Mouse (Mus musculus) G1E (cell line): ENCODE results near the gene Pdzd8. TPM values are rescaled to one million over a fixed set of nuclear protein-coding genes. Genes with fewer than 3 reads are reported as not detected.
A peak's percentile ranks its signal among the peaks of the same experiment; 100 is the strongest.

Experiments
- ATAC-seq: 2 replicates; pipeline ENCODE4 v1.8.0; 2016; ENCODE audit warnings: mild to moderate bottlenecking; ENCODE audit not compliant: insufficient number of reproducible peaks, poor library complexity, low FRiP score, severe bottlenecking; ENCODE audit errors: extremely low read depth
- DNase-seq: peaks from one replicate; pipeline ENCODE4 v3.0.0; 2012; ENCODE audit warnings: low spot score
- H3K27me3 ChIP-seq: 2 replicates; pipeline ENCODE4 v1.6.1; 2012; ENCODE audit warnings: mild to moderate bottlenecking, low read length, inconsistent platforms; ENCODE audit not compliant: insufficient read depth
- H3K36me3 ChIP-seq: replicated peaks from 2 replicates; pipeline ENCODE3; 2012; ENCODE audit warnings: mild to moderate bottlenecking, inconsistent platforms
- H3K4me1 ChIP-seq: 2 replicates; pipeline ENCODE4 v1.6.1; 2012; ENCODE audit warnings: low read depth, low read length, inconsistent platforms, mixed read lengths; ENCODE audit not compliant: insufficient read depth
- H3K4me3 ChIP-seq: 2 replicates; pipeline ENCODE4 v1.5.1; 2012; ENCODE audit warnings: low read depth, mild to moderate bottlenecking, inconsistent platforms, low read length, moderate library complexity, mixed read lengths
- H3K9me3 ChIP-seq: replicated peaks from 2 replicates; pipeline ENCODE4 v1.6.1; 2012; ENCODE audit warnings: inconsistent platforms
- CTCF ChIP-seq: IDR thresholded peaks from 2 replicates; pipeline ENCODE4 v1.5.1; 2012; ENCODE audit warnings: low read depth, low read length, inconsistent platforms, mixed read lengths
- GATA1 ChIP-seq: IDR thresholded peaks from 2 replicates; pipeline ENCODE4 v1.6.1; 2012; ENCODE audit warnings: borderline replicate concordance, low read length, inconsistent platforms, mixed read lengths
- GATA2 ChIP-seq: IDR thresholded peaks from 2 replicates; pipeline ENCODE4 v1.6.1; 2012; ENCODE audit warnings: low read depth, low read length, inconsistent platforms, borderline replicate concordance
- POLR2AphosphoS5 ChIP-seq: IDR thresholded peaks from 2 replicates; pipeline ENCODE4 v1.6.1; 2012; ENCODE audit warnings: low read depth, low read length, inconsistent platforms; ENCODE audit not compliant: insufficient replicate concordance
- TAL1 ChIP-seq: conservative IDR thresholded peaks from 2 replicates; pipeline ENCODE4 v1.6.1; 2012; ENCODE audit warnings: low read depth, low read length, inconsistent platforms, mixed read lengths
- polyA plus RNA-seq: library from polyadenylated mRNA; stranded (reverse); fragments of >175 nt; gene quantifications from 2 replicates; pipeline ENCODE4 v1.2.3, GENCODE M21; 2012
- total RNA-seq, 2 experiments: library from RNA; stranded (forward) in 1 of 2; stranded (reverse) in 1 of 2; fragments of 200-1000 nt in 1 of 2; fragments of >200 nt in 1 of 2; fragmentation: Nextera tagmentation in 1 of 2; gene quantifications; 2 replicates each; pipeline ENCODE4 v1.2.3; 2014 to 2017

Gene Pdzd8
- total and polyA plus RNA-seq, 3 experiments, result 15.1 to 81.6 (median 40.0) TPM

DNA sequence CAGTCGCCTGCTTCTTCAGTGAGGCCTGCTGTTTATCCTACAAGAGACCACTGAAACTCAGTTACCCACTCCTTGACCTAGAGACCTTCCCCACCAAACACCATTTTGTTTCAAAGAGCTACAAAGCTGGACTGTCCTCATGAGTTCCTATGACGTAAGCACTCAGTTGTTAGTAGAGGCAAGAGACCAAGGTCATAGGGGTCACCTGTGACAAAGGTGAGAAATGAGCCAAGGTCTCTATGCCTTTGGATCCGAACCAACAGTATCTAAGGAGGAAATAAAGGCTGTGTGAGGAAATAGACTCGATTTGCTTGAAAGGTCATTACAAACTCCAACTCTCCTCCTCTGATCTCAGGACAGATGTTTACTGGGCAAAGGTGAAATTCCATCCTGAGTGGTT, 25.4 kb upstream of the Pdzd8 start:
- H3K9me3 ChIP-seq, result 0 out of 2 replicates have a peak, but pooled peaks cover 2% of the 10 kb centered on the region
- no peak for TF ChIP-seq POLR2AphosphoS5
- TF ChIP-seq GATA1, result no peak
- no peak for TF ChIP-seq CTCF
- no peak for TF ChIP-seq GATA2
- TF ChIP-seq TAL1, result no peak
- peaks cover 3% of the 10 kb centered on the region; the same call in 1 of the 2 replicates for H3K4me1 ChIP-seq
- ATAC-seq (no peak), DNase-seq (no peak)
- H3K27me3 ChIP-seq, result peaks cover 51% of the 10 kb centered on the region
- H3K36me3 ChIP-seq, result no peaks in the 10 kb centered on the region
- no peak overlapping the region for H3K4me3 ChIP-seq

DNA sequence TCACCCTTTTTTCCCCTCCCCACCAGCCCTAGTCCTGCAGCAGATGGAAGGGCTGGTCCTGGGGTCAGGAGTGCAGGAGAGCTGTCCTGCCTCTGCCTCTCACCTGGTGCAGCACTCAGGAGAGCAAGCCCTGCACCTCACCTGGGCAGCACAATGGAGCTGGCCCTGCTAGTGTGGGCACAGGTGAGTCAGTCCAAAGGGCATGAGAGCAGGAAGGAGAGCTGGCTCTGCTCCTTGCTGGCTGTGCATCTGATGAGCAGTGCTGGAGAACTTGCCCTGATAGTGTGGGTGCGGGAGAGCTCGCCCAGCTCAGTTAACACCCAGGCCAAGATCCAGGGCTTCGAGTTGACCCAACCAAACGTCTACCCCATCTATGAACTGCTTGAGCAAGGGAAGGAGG, 22.3 kb upstream of the Pdzd8 start:
- Histone ChIP-seq H3K27me3 (peaks cover 45% of the 10 kb centered on the region), H3K9me3 (0 out of 2 replicates have a peak, but pooled peaks cover 2% of the 10 kb centered on the region), H3K4me1 (peaks cover 7% of the 10 kb centered on the region), H3K36me3 (no peaks in the 10 kb centered on the region), H3K4me3 (no peak overlapping the region)
- TF ChIP-seq CTCF (no peak), TAL1 (no peak), GATA2 (no peak), GATA1 (no peak), POLR2AphosphoS5 (no peak)
- DNase-seq (no peak), ATAC-seq (no peak)

DNA sequence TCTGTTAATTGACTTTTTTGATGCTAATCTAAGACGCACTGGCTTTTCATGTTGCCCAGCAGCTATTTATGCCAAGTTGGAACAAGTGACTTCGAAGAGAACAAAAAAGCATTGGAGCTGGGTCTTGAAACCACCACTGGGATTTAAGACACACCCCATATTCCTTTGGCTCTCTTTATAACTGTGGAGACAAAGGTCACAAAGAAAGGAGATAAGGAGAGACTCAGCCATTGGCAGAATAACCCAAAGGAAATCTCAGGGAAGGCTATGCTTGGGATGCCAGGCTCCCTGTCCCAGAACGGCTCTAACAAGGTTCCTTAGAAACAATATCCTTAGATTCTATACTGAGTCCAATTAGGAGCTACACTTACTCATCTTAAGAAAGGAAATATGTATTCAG, 21.1 kb upstream of the Pdzd8 start:
- H3K4me3 ChIP-seq, result no peak overlapping the region
- no peak for DNase-seq
- no peaks in the 10 kb centered on the region for H3K9me3 ChIP-seq
- TF ChIP-seq CTCF (no peak), TAL1 (no peak), POLR2AphosphoS5 (no peak), GATA1 (no peak), GATA2 (no peak)
- peaks cover 45% of the 10 kb centered on the region for H3K27me3 ChIP-seq
- H3K36me3 ChIP-seq, result no peaks in the 10 kb centered on the region
- peaks cover 7% of the 10 kb centered on the region for H3K4me1 ChIP-seq
- no peak for ATAC-seq

DNA sequence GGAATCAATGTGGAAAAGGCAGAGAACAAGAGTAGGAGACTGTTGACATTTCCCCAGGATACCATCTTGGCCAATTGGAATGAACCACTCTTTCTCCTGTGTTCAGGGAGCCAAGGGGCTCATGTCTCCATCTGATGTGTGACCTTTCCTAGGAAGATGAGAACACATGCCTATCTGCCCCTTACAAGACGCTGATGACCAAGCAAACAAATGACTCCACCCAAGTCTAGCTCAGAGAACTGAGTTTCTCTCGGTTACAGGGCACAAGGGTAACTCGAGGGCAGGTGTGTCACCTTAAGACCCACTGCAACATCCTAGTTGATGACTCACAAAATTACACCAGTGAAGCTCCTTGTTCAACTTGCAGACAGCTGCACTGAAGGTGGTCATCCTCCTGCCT, 18.1 kb upstream of the Pdzd8 start:
- no peaks in the 10 kb centered on the region for H3K9me3 ChIP-seq
- H3K4me3 ChIP-seq, result no peak overlapping the region
- H3K4me1 ChIP-seq, result peaks cover 29% of the 10 kb centered on the region
- no peak for TF ChIP-seq GATA1
- TF ChIP-seq CTCF, result no peak
- TF ChIP-seq POLR2AphosphoS5, result no peak
- peaks cover 32% of the 10 kb centered on the region for H3K27me3 ChIP-seq
- no peak for ATAC-seq
- no peak for DNase-seq
- no peaks in the 10 kb centered on the region for H3K36me3 ChIP-seq

DNA sequence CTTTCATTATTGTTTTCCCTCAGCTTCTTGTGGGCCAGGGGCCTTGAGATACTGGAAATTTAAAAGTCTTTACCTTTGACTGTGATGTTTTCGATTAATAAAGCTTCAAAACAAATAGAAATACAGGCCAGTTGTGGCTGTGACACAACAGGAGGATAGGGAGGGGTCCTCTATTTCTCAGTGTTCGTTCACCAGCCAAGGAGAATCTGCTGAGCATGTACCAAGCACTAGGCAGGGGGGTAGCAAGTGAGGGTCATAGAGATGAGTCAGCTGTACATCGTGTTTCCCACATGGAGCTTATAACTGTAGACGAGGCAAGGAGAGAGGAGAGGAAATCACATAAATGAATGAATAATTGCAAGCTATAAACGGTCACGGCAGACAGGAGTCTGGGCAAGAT, 17.1 kb upstream of the Pdzd8 start:
- Histone ChIP-seq H3K36me3 (no peaks in the 10 kb centered on the region), H3K4me1 (peaks cover 32% of the 10 kb centered on the region), H3K9me3 (no peaks in the 10 kb centered on the region), H3K4me3 (no peak overlapping the region), H3K27me3 (peaks cover 25% of the 10 kb centered on the region)
- DNase-seq, result no peak
- TF ChIP-seq CTCF (no peak), TAL1 (no peak), POLR2AphosphoS5 (no peak), GATA1 (no peak), GATA2 (no peak)
- no peak for ATAC-seq

DNA sequence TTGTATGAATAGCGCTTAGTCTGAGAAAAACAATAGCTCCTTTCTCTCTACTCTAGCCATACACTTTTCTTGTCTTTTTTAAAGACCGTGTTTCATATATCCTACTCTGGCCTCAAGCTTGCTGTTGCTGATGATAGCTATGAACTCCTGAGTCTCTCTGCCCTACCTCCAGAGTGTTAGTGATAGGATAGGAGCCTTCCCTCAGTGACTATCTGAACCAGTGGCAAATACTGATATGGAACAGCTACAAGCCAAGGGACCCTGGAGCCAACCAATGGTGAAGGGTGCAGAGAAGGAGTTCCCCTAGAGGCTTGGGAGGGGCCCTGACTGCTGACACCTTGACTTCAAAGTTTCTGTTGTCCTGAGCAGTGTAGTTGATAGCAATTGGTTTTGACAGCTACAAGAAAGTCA, 14.9 kb upstream of the Pdzd8 start:
- Histone ChIP-seq H3K4me3 (no peak overlapping the region), H3K36me3 (no peaks in the 10 kb centered on the region), H3K27me3 (peaks cover 11% of the 10 kb centered on the region), H3K4me1 (peaks cover 45% of the 10 kb centered on the region), H3K9me3 (no peaks in the 10 kb centered on the region)
- DNase-seq (no peak), ATAC-seq (peak; percentile 18; the same call in 1 of the 2 replicates)
- no peak for TF ChIP-seq GATA2
- no peak for TF ChIP-seq GATA1
- TF ChIP-seq CTCF, result no peak
- TF ChIP-seq TAL1, result no peak
- TF ChIP-seq POLR2AphosphoS5, result no peak

DNA sequence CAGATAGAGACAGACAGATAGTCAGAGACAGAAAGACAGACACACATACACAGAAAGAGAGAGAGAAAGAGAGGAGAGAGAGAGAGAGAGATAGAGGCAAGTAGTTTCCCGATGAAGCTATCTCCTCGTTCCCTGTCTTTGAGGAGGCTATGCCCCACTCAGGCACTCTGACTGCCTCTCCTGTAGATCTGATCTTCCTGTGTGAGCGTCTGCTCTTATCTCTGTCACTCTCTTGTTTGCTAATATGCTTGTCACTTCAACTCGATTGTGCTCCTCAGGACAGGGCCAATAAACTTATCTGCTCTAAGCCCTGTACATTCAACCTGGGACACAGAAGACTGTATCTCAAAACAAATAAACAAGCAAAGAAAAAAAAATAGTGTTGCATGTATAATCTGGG, 13.6 kb upstream of the Pdzd8 start:
- H3K4me3 ChIP-seq, result no peak overlapping the region; the same call in 1 of the 2 replicates
- no peak for TF ChIP-seq TAL1
- no peak for TF ChIP-seq POLR2AphosphoS5
- no peak for TF ChIP-seq GATA1
- TF ChIP-seq GATA2, result no peak
- no peak for TF ChIP-seq CTCF
- ATAC-seq, result peak; percentile 75
- H3K9me3 ChIP-seq, result no peaks in the 10 kb centered on the region
- H3K27me3 ChIP-seq, result peaks cover 5% of the 10 kb centered on the region; the same call in 1 of the 2 replicates
- H3K4me1 ChIP-seq, result peaks cover 52% of the 10 kb centered on the region
- H3K36me3 ChIP-seq, result no peaks in the 10 kb centered on the region
- no peak for DNase-seq
